Mouse (Mus musculus) cortical plate, adult 2 months (tissue): Measurements from ENCODE around the gene Lin7b. TPM values are rescaled to one million over a fixed set of nuclear protein-coding genes. Genes with fewer than 3 reads are reported as not detected.
A peak's percentile ranks its signal among the peaks of the same experiment; 100 is the strongest.

Experiments used
- H3K27ac ChIP-seq: fragments of 200-500 bp; 2 replicates; pipeline ENCODE4 v1.5.1; 2012; ENCODE audit warnings: low read length, control low read depth, inconsistent platforms; ENCODE audit not compliant: insufficient read depth
- H3K4me1 ChIP-seq: fragments of 200-500 bp; 2 replicates; pipeline ENCODE4 v1.6.1; 2011; ENCODE audit warnings: low read length; ENCODE audit not compliant: control insufficient read depth, insufficient read depth
- H3K4me3 ChIP-seq: fragments of 200-500 bp; 2 replicates; pipeline ENCODE4 v1.5.1; 2011; ENCODE audit warnings: mild to moderate bottlenecking, low read length, control low read depth; ENCODE audit not compliant: insufficient read depth
- CTCF ChIP-seq: fragments of 200-500 bp; IDR thresholded peaks from 2 replicates; pipeline ENCODE4 v1.5.1; 2011; ENCODE audit warnings: mild to moderate bottlenecking, control low read depth, low read length; ENCODE audit not compliant: insufficient read depth; ENCODE audit errors: extremely low read depth
- POLR2A ChIP-seq: fragments of 200-500 bp; IDR thresholded peaks from 2 replicates; pipeline ENCODE4 v1.6.1; 2011; ENCODE audit warnings: mild to moderate bottlenecking, low read length, control low read depth; ENCODE audit not compliant: insufficient read depth; ENCODE audit errors: extremely low read depth
- polyA plus RNA-seq: library from polyadenylated mRNA; depleted of rRNA; stranded (reverse); fragments of >200 nt; gene quantifications from 2 replicates; pipeline ENCODE4 v1.2.3, GENCODE M21; 2012; rRNA removed

Lin7b gene
- polyA plus RNA-seq: 336 TPM in 2 replicates

DNA sequence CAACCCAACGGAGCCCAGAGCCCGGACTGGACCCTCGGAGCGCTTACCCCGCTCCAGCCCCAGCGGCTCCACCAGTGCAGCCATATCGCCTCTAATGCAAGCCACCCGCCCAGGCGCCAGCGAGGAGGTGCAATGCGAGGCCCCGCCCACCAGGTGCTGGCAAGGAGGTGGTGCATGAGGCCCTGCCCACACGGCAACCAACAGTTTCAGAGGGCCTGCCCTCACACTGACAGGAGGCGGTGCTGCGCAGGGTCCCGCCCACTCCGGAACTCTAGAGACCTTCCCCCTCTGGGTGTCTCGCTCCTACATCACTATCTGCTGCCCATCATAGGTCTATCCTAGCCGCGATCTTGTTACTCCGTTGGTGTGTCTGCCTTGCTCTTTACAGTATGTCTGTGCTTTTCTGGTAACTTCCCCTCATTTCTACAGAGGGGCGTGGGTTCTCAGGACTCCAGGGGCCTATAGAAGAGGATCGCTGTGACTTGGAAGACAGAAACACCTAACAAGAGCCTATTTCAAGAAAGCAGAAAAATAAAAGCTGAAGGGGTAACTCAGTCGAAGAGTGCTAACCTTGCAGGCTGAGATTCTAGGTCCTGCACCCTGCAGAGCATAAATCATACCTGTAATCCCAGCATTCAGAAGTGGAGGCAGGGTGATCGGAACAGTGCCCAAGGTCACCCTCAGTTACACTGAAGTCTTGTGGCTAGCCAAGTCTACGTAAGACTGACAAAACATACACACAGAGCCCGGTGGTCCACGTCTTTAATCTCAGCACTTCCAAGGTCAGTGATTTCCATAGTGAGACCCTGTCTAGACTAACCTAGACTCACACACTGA lies at the start of gene Lin7b:
Gene Lin7b, minus strand, starts transcription at position 109 of the 837 bp plus-strand sequence.
- Histone ChIP-seq H3K4me1 (peaks cover 3% of the 10 kb centered on the region; the same call in 1 of the 2 replicates), H3K4me3 (peak within 1 kb of the TSS; percentile 90), H3K27ac (peak within 1 kb of the TSS; percentile 73)
- TF ChIP-seq POLR2A: 0 out of 2 replicates have a peak, but pooled peaks have one; percentile 64
- TF ChIP-seq CTCF: no peak

DNA sequence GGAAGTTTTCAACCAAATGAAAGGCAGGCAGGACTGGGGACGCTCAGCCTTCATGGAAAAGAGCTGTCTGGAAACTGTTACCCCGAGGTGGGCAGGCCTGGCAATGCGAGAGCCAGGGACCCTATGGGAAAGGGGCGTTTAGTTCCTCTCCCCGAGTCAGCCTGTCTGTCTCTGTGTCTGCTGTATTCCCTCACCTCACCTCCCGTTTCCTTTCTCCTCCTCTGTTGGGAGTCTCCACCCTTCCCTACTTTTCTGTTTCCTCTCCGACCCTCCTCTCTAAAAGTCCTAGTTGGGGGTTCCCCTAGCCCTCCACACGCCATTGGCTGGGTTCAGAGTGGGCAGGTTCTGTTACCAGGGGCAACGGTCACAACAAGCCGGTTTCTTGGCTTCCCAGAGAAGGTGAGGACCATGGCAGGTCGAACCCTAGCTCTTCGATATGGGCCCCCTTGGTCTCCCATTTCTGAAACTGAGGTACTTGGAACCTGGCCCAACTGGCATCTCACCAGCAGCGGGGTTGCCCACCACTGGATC lies 47.6 kb upstream of the Lin7b start:
- Histone ChIP-seq H3K4me1 (no peaks in the 10 kb centered on the region), H3K27ac (no peak overlapping the region), H3K4me3 (no peak overlapping the region)
- TF ChIP-seq POLR2A (no peak), CTCF (no peak)

GRCm38 (mm10) chr7:45415636-45416035 lies 45.3 kb upstream of the Lin7b start:
- no peaks in the 10 kb centered on the region for H3K4me1 ChIP-seq
- H3K27ac ChIP-seq: no peak overlapping the region
- TF ChIP-seq POLR2A (no peak), CTCF (no peak)
- H3K4me3 ChIP-seq: no peak overlapping the region

GRCm38 (mm10) chr7:45414740-45415224 lies 44.4 kb upstream of the Lin7b start:
- TF ChIP-seq POLR2A (no peak), CTCF (no peak)
- Histone ChIP-seq H3K4me3 (no peak overlapping the region), H3K4me1 (no peaks in the 10 kb centered on the region), H3K27ac (no peak overlapping the region)

DNA sequence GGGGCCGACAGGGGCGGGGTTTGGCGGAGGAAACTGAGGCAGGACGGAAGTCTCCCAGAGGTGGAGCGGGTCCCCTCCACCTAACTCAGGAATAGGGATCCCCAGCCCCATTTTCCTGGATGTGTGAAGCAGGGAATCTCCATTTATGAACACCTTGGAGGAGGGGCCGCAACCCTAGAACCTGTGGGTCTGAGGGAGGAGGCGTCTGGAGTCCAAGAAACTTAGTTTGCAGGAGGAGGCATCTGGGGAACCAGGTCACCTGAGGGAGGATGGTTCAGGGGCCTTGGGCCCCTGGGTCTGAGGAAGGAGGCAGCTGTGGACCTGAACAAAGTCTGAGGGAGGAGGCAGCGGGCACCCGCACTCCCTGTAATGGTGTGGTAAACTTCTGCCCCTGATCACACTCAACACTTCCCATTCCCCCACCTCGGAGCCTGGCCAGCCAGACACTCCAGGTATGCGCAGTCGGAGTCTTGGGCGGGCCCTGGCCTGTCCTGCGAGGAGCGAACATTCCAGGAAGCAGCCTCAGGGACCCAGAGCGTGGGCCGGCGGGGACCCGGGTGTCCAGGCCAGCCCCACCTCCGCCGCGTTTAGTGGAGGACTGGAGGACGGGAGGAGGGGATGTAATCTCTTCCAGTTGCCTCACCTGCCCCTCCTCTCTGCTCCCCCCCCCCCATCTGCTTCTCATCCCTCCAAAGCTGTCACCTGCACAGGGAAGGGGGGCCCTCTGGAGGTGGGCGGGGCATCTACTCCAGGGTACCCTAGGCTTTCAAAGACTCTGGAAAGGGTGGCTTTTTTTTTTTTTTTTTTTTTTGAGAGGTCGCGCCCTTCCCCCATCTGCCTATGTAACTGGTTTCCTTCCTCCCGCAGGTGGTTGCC lies 43.7 kb upstream of the Lin7b start:
- H3K4me3 ChIP-seq: no peak overlapping the region
- no peaks in the 10 kb centered on the region for H3K4me1 ChIP-seq

GRCm38 (mm10) chr7:45413113-45413863 lies 42.9 kb upstream of the Lin7b start, which contains the start of gene Ntf5:
Ntf5 (plus strand) TSS chr7:45413695.
- Histone ChIP-seq H3K4me1 (no peaks in the 10 kb centered on the region), H3K27ac (no peak within 1 kb of the TSS), H3K4me3 (no peak within 1 kb of the TSS)
- TF ChIP-seq CTCF (no peak), POLR2A (no peak)

More for the DNA sequence above, 43.7 kb upstream of the Lin7b start:
- no peak for TF ChIP-seq CTCF
- TF ChIP-seq POLR2A: no peak
- no peak overlapping the region for H3K27ac ChIP-seq

GRCm38 (mm10) chr7:45412421-45412820 lies 42.0 kb upstream of the Lin7b start:
- no peak overlapping the region for H3K27ac ChIP-seq
- H3K4me3 ChIP-seq: no peak overlapping the region
- TF ChIP-seq CTCF (no peak), POLR2A (no peak)
- H3K4me1 ChIP-seq: no peaks in the 10 kb centered on the region

DNA sequence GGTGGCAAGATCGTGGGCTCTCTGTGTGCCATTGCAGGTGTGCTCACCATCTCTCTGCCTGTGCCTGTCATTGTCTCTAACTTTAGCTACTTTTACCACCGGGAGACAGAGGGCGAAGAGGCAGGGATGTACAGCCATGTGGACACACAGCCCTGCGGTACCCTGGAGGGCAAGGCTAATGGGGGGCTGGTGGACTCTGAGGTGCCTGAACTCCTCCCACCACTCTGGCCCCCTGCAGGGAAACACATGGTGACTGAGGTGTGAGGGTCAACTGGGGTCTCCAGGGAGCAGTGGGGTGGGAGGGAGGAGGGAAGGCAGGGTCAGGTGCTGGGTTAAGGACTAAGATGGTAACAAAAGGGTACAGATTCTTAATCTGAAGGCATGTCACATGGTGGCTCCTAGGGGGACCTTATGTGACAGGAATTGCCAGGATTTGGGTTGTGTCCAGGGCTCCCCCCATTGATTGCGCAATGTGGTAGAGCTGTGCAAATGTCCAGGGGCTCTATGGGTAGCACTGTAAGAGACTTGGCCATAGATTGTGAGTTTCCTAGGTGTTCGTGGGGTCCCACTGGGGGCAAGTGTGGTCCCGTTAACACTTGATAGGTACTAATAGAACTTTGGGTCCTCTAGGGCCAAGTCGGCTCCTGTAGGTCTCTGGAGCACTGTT lies 39.2 kb upstream of the Lin7b start:
- no peak overlapping the region for H3K27ac ChIP-seq
- H3K4me1 ChIP-seq: no peaks in the 10 kb centered on the region
- TF ChIP-seq CTCF (no peak), POLR2A (no peak)
- H3K4me3 ChIP-seq: no peak overlapping the region

GRCm38 (mm10) chr7:45408949-45409348 lies 38.6 kb upstream of the Lin7b start:
- Histone ChIP-seq H3K4me3 (no peak overlapping the region), H3K4me1 (no peaks in the 10 kb centered on the region), H3K27ac (no peak overlapping the region)
- TF ChIP-seq POLR2A (no peak), CTCF (no peak)
